Mouse (Mus musculus) olfactory bulb, adult 2 months (tissue): ENCODE results near the gene Gdf3.

Experiments used
- CTCF ChIP-seq: fragments of 200-500 bp; IDR thresholded peaks from 2 replicates; pipeline ENCODE4 v1.5.1; 2012; ENCODE audit warnings: low read depth, mild to moderate bottlenecking, low read length, moderate library complexity; ENCODE audit not compliant: insufficient read depth
- POLR2A ChIP-seq: fragments of 200-500 bp; IDR thresholded peaks from 2 replicates; pipeline ENCODE4 v1.6.1; 2012; ENCODE audit warnings: mild to moderate bottlenecking, low read depth, low read length, moderate library complexity; ENCODE audit not compliant: insufficient read depth

- TF ChIP-seq POLR2A: no peak
- TF ChIP-seq CTCF: no peak
Measured at GRCm38 (mm10) chr6:122601615-122602014, 8.3 kb downstream of the Gdf3 start.
